21 mouse cellular contexts compared by ENCODE assay signal in genomic region chr9:115995856-115996560, GRCm38 (mm10).
DNase-seq lines count a peak whose midpoint lies in the region; ATAC-seq lines count a peak whose summit lies in the region.
"Had no signal": no experiment of that assay in that cellular context is flagged by ENCODE, and none has a peak within 500 bp of the region (broad histone marks: within the 10 kb centered on the region; RNA-seq: fewer than 3 reads in every experiment).

No protein-coding gene starts in this region.

- DNase-seq in cerebellum, postnatal 10 days = peak; percentile 22 to 23
- no peak for DNase-seq in cerebellum, postnatal 4 days (ENCODE audit: low spot score in 2 of 2)
- peak; percentile 23 for DNase-seq in midbrain, embryonic 14.5 days
- no peak for DNase-seq in midbrain, embryonic 11.5 days (ENCODE audit: low spot score, missing footprints)
- peak; percentile 24 for DNase-seq in forebrain, embryonic 14.5 days (ENCODE audit: low spot score)
- peak; percentile 43 for DNase-seq in gastrocnemius, postnatal 14 days
- no peak for DNase-seq in lung, postnatal 25 days (ENCODE audit: low spot score)
- no peak for DNase-seq in testis, postnatal 10 days (ENCODE audit: low spot score)
- DNase-seq: cerebellum, postnatal 25 days; heart, adult 2 months; kidney, postnatal 10 days; layer of hippocampus, adult 9-11 months; lung, embryonic 14.5 days; thymus, adult 2 months had no signal

- no peak overlapping the region for H3K27ac ChIP-seq in midbrain, embryonic 14.5 days (replicated peaks; ENCODE audit: low read depth, low read length)
- no peak overlapping the region for H3K27ac ChIP-seq in midbrain, embryonic 11.5 days (ENCODE audit: low read depth, low read length)
- H3K27ac ChIP-seq in forebrain, embryonic 14.5 days (ENCODE audit: low read depth, low read length) = no peak overlapping the region
- H3K27ac ChIP-seq: heart, adult 2 months; limb, embryonic 13.5 days; macrophage; midbrain, embryonic 12.5 days had no signal

- H3K4me3 ChIP-seq in midbrain, embryonic 14.5 days (replicated peaks; ENCODE audit: low read depth, low read length) = no peak overlapping the region
- H3K4me3 ChIP-seq in midbrain, embryonic 11.5 days (ENCODE audit: low read depth, low read length) = no peak overlapping the region
- H3K4me3 ChIP-seq in forebrain, embryonic 14.5 days (ENCODE audit: low read depth, low read length) = no peak overlapping the region
- H3K4me3 ChIP-seq: heart, adult 2 months; heart, embryonic 15.5 days; limb, embryonic 13.5 days; midbrain, embryonic 12.5 days had no signal

- no peak overlapping the region for H3K4me2 ChIP-seq in midbrain, embryonic 14.5 days (ENCODE audit: low read length)
- H3K4me2 ChIP-seq in midbrain, embryonic 11.5 days = no peak overlapping the region
- no peak overlapping the region for H3K4me2 ChIP-seq in forebrain, embryonic 14.5 days (ENCODE audit: low read length)
- H3K4me2 ChIP-seq: heart, embryonic 15.5 days; limb, embryonic 13.5 days; lung, embryonic 14.5 days; midbrain, embryonic 12.5 days had no signal

- no peaks in the 10 kb centered on the region for H3K4me1 ChIP-seq in midbrain, embryonic 14.5 days (ENCODE audit: control insufficient read depth, insufficient read depth, low read length)
- no peaks in the 10 kb centered on the region for H3K4me1 ChIP-seq in midbrain, embryonic 11.5 days (ENCODE audit: control insufficient read depth, insufficient read depth, low read length)
- no peaks in the 10 kb centered on the region for H3K4me1 ChIP-seq in forebrain, embryonic 14.5 days (ENCODE audit: control insufficient read depth, insufficient read depth, low read length)
- H3K4me1 ChIP-seq: midbrain, embryonic 12.5 days had no signal

- H3K27me3 ChIP-seq in midbrain, embryonic 14.5 days (ENCODE audit: control insufficient read depth, insufficient read depth, low read length) = no peaks in the 10 kb centered on the region
- H3K27me3 ChIP-seq in midbrain, embryonic 11.5 days (ENCODE audit: control insufficient read depth, insufficient read depth, low read length) = no peaks in the 10 kb centered on the region
- H3K27me3 ChIP-seq in forebrain, embryonic 14.5 days (replicated peaks; ENCODE audit: control insufficient read depth, insufficient read depth, low read length) = no peaks in the 10 kb centered on the region
- H3K27me3 ChIP-seq: heart, embryonic 15.5 days; limb, embryonic 13.5 days; midbrain, embryonic 12.5 days had no signal

- WGBS in midbrain, embryonic 14.5 days = 69% methylated on average over 23 of the region's 23 CpGs
- WGBS in midbrain, embryonic 11.5 days = 90% methylated on average over 23 of the region's 23 CpGs
- WGBS in forebrain, embryonic 14.5 days = 74% methylated on average over 23 of the region's 23 CpGs

- H3K9ac ChIP-seq in midbrain, embryonic 14.5 days (replicated peaks; ENCODE audit: low read length) = no peak overlapping the region
- H3K9ac ChIP-seq in midbrain, embryonic 11.5 days (ENCODE audit: low read length) = no peak overlapping the region
- H3K9ac ChIP-seq in forebrain, embryonic 14.5 days (ENCODE audit: low read length) = no peak overlapping the region
- H3K9ac ChIP-seq: heart, embryonic 15.5 days; limb, embryonic 13.5 days; lung, embryonic 14.5 days; midbrain, embryonic 12.5 days had no signal

- H3K9me3 ChIP-seq in midbrain, embryonic 14.5 days (ENCODE audit: control insufficient read depth, low read length) = no peaks in the 10 kb centered on the region
- H3K9me3 ChIP-seq in midbrain, embryonic 11.5 days (ENCODE audit: control insufficient read depth, low read length) = no peaks in the 10 kb centered on the region
- no peaks in the 10 kb centered on the region for H3K9me3 ChIP-seq in forebrain, embryonic 14.5 days (replicated peaks; ENCODE audit: control insufficient read depth, low read length)
- H3K9me3 ChIP-seq: heart, embryonic 15.5 days; limb, embryonic 13.5 days; midbrain, embryonic 12.5 days had no signal

- no peak for ATAC-seq in midbrain, embryonic 14.5 days (ENCODE audit: low FRiP score, low TSS enrichment)
- ATAC-seq in midbrain, embryonic 11.5 days (ENCODE audit: low FRiP score) = no peak
- peak; percentile 55; the same call in 1 of the 2 replicates for ATAC-seq in forebrain, embryonic 14.5 days
- ATAC-seq: CD4-positive, CD25-positive, alpha-beta regulatory T cell, adult 4 months; intestine, embryonic 16.5 days had no signal

- H3K36me3 ChIP-seq in midbrain, embryonic 14.5 days (ENCODE audit: control insufficient read depth, insufficient read depth, low read length) = no peaks in the 10 kb centered on the region
- no peaks in the 10 kb centered on the region for H3K36me3 ChIP-seq in midbrain, embryonic 11.5 days (ENCODE audit: control insufficient read depth, insufficient read depth, low read length)
- no peaks in the 10 kb centered on the region for H3K36me3 ChIP-seq in forebrain, embryonic 14.5 days (ENCODE audit: control insufficient read depth, insufficient read depth, low read length)
- H3K36me3 ChIP-seq: G1E; heart, embryonic 15.5 days; limb, embryonic 13.5 days; midbrain, embryonic 12.5 days had no signal

- intact Hi-C loops in gastrocnemius, postnatal 14 days (cut with DNase I; ENCODE audit: low total_unique reads) = no loop called here

Comparison
In these comparisons a context has a peak if more than half of its experiments do, and no peak if none do; other contexts are left out.
1. DNase-seq: peak in cerebellum, postnatal 10 days (2 of 2), midbrain, embryonic 14.5 days (single experiment), forebrain, embryonic 14.5 days (single experiment) and gastrocnemius, postnatal 14 days (single experiment); none in cerebellum, postnatal 4 days (0 of 2), midbrain, embryonic 11.5 days (single experiment), lung, postnatal 25 days (single experiment) and testis, postnatal 10 days (single experiment).